In genomic region chr2:164517485-164518221, GRCm38 (mm10) we compare ENCODE assay signal across 8 mouse cellular contexts. TPM values are rescaled to one million over a fixed set of nuclear protein-coding genes. Genes with fewer than 3 reads are reported as not detected.
A peak's percentile ranks its signal among the peaks of the same experiment; 100 is the strongest.
DNase-seq lines count a peak whose midpoint lies in the region; TF ChIP-seq lines count a peak whose summit lies in the region.
"Had no signal": no experiment of that assay in that cellular context is flagged by ENCODE, and none has a peak within 500 bp of the region (broad histone marks: within the 10 kb centered on the region; RNA-seq: fewer than 3 reads in every experiment).

No protein-coding gene starts in this region.

- intact Hi-C loops in gastrocnemius, postnatal 14 days (cut with DNase I; ENCODE audit: low total_unique reads), result loop anchor here (2.0 kb wide), 1 partner anchor 103 kb away; no protein-coding TSS in a partner anchor

- H3K79me2 ChIP-seq in C2C12 (ENCODE audit: control insufficient read depth, insufficient read depth), result no peaks in the 10 kb centered on the region

- peak; percentile 44 for TF ChIP-seq CTCF in C2C12 (IDR thresholded peaks at IDR 0.05; ENCODE audit: control insufficient read depth, insufficient read depth, insufficient read length)

- no peaks in the 10 kb centered on the region for H3K36me3 ChIP-seq in C2C12 (ENCODE audit: control insufficient read depth, insufficient read depth)
- no peaks in the 10 kb centered on the region for H3K36me3 ChIP-seq in splenic B cell, adult 2 months (ENCODE audit: control insufficient read depth, insufficient read depth, low read length, poor library complexity, severe bottlenecking)

- H3K4me3 ChIP-seq in C2C12 (ENCODE audit: insufficient read depth, poor library complexity, severe bottlenecking), result no peak overlapping the region

- peak overlapping the region; percentile 30 for H3ac ChIP-seq in C2C12 (ENCODE audit: control insufficient read depth, insufficient read length, low read depth)

- peak; percentile 81 for DNase-seq in ES-CJ7 (ENCODE audit: low read depth, low spot score)
- peak; percentile 50 for DNase-seq in cerebellum, adult 8-10 months
- peak; percentile 48 for DNase-seq in gastrocnemius, postnatal 14 days
- DNase-seq in kidney, postnatal 14 days, result peak; percentile 70
- peak; percentile 77 for DNase-seq in lung, postnatal 10 days
- DNase-seq in splenic B cell, adult 2 months (ENCODE audit: low read depth, low spot score), result peak; percentile 81

- no peaks in the 10 kb centered on the region for H3K27me3 ChIP-seq in C2C12 (ENCODE audit: control insufficient read depth, insufficient read depth, insufficient read length)
- H3K27me3 ChIP-seq in splenic B cell, adult 2 months (ENCODE audit: control insufficient read depth, insufficient read depth, low read length, poor library complexity, severe bottlenecking), result no peaks in the 10 kb centered on the region; the same call in 1 of the 2 replicates

- no peaks in the 10 kb centered on the region for H3K79me3 ChIP-seq in C2C12 (ENCODE audit: low read depth)

TF ChIP-seq in C2C12, 6 proteins besides CTCF, POLR2A, EP300 and RAD21:
- TF ChIP-seq CEBPB (IDR thresholded peaks at IDR 0.05; ENCODE audit: low read depth), result no peak
- TF ChIP-seq MYOG (IDR thresholded peaks at IDR 0.05; ENCODE audit: control insufficient read depth, extremely low read depth, insufficient read length), result no peak
TF ChIP-seq in C2C12: peak in this region for 0.

RNA-seq across cellular contexts. Expression of gene Pigt, which starts 20.3 kb away (rescaled TPM):
- polyA plus RNA-seq in C2C12 (2012; fragmentation: generic; extraction: Trizol), result 74.3 TPM
- 10 to 100 TPM; 36.8 to 41.0 TPM for total RNA-seq in gastrocnemius, postnatal 14 days (2021)

RNA-seq across cellular contexts. Expression of gene Dbndd2, which starts 31.7 kb away (rescaled TPM):
- polyA plus RNA-seq in C2C12 (2012; fragmentation: generic; extraction: Trizol), result 21.2 TPM
- total RNA-seq in gastrocnemius, postnatal 14 days (2021), result 10 to 100 TPM; 14.6 to 20.6 TPM

RNA-seq across cellular contexts. Expression of gene Trp53tg5, which starts 44.1 kb away (rescaled TPM):
- polyA plus RNA-seq in C2C12 (2012; fragmentation: generic; extraction: Trizol), result not detected
- total RNA-seq in gastrocnemius, postnatal 14 days (2021), result not detected
- total RNA-seq: layer of hippocampus, adult 8-10 months had no signal

RNA-seq across cellular contexts. Expression of gene Wfdc2, which starts 44.6 kb away (rescaled TPM):
- not detected for polyA plus RNA-seq in C2C12 (2012; fragmentation: generic; extraction: Trizol)
- not detected for total RNA-seq in gastrocnemius, postnatal 14 days (2021)

RNA-seq across cellular contexts. Expression of gene Spint3, which starts 55.6 kb away (rescaled TPM):
- polyA plus RNA-seq in C2C12 (2012; fragmentation: generic; extraction: Trizol), result not detected
- not detected for total RNA-seq in gastrocnemius, postnatal 14 days (2021)
- total RNA-seq: layer of hippocampus, adult 8-10 months had no signal
